Mouse (Mus musculus) spleen, adult 18-20 months (tissue): ENCODE measurements around the gene Rin3.
A peak's percentile ranks its signal among the peaks of the same experiment; 100 is the strongest.

Experiments
- DNase-seq, 2 experiments: peaks; one replicate each; pipeline ENCODE4 v3.0.0; 2022; ENCODE audit warnings: mixed read lengths in 2 of 2

Rin3 gene

DNA sequence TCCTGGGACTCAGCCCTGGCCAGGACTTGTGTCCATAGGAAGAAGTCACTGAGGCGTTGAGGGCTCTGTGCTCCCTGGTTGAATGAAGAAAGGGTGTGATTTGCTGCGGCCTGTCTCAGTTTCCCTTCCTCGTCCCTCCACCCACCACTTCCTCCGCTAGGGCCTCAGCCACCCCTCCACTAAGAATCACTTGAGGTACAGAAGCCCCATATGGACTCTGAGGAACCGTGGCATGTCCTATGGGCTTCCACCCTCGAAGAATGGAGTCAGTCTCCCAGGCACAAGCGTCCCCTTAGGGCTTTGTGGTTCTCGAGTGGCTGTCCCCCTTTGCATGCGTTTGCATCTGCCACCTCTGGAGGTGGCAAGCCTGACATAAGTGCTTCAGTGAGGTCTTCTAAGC lies 100.4 kb downstream of the Rin3 start:
- DNase-seq = peak; percentile 55 to 63

DNA sequence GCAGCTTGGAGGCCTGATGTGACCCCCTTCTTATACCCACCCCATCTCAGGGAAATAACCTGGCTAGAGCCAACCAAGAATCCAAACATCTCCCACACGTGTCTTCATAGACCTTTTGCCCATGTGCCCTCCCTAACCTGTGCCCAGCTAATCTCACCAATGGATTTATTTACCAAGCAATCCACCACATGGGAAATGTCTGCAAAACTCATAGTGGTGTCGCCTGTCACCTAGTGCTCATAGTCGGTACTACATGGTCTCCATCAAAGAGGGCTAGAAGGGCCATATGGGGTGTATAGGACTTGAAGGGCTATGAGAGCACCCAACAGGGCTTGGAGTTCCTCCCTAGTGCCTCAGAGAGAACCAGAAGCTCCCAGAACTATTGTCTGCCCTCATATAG lies 102.0 kb downstream of the Rin3 start:
- peak in 1 of 2 experiments; percentile 60 for DNase-seq

DNA sequence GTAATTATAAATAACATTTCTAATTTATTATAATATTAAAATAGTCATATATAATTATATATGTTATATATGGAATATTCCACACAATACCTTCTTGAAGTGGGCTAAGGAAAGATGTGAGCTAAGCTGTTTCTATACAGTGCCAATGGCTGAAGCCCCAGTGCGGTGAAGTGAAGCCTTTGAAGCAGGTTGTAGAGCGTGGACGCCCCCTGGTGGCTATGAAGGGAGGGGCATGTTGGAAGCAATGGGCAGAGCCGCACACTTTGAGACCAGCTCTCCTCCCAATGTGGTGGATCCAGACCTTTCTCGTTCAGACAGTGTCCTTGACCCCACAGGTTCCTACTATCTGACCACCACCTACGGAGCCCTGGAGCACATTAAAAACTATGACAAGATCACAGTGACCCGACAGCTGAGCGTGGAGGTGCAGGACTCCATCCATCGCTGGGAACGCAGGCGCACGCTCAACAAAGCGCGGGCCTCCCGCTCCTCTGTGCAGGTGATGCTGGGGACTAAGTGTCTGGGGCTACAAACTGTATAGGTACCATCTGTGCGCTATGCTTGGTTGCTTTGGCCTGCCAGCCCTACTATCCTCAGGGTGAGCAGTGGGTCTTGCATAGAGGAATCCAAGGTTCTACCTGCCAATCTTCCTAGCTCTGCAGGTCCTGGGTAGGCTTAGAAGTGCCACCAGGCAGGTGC lies 104.5 kb downstream of the Rin3 start:
- peak; percentile 69 to 86 for DNase-seq

DNA sequence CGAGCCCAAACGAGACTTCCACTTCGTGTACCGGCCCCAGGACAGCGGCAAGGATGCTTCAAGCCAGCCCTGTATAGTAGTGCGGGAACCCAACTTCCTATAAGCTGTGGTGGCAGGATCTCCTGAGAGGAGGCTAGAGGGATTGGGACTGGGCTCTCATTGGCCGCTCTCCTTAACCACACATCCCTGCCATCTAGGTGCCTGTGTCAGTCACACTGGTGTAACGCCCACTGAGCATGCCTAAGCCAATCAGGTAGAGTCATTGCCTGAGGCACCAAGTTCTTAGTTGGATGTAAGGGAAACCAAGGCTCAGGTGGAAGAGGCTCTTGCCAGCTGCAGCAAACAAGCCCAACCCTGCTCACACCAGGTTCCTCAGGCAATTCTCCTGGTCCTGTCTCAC lies 107.2 kb downstream of the Rin3 start:
- DNase-seq = no peak

DNA sequence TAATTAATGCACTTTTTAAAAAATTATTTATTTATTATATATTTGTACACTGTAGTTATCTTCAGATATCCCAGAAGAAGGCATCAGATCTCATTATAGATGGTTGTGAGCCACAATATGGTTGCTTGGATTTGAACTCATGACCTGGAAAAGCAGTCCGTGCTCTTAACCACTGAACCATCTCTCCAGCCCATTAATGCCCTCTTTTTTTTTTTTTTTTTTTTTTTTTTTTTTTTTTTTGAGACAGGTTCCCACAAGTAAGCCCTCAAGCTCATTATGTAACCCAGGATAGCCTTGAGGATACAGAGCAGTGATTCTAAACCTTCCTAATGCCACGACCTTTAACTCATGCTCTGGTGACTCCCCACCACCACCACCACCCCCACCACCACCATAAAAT lies 108.3 kb downstream of the Rin3 start:
- no peak for DNase-seq

DNA sequence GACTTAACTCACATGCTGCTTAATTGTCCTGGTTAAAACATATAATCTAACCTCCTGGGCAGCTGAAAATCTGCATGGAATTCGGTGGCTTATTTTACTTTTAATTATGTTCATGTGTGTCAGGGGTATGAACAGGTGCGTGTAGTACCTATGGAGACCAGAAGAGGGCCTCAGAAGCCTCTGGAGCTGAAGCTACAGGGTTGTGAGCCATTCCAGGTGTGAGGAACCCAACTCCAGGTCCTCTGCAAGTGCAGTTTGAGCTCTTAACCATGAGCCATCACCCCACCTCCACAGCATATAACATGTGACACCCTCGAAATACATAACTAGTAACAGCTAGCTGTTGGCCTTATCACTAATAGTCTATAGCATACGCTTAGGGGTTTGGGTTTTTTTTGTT lies 109.1 kb downstream of the Rin3 start:
- peak in 1 of 2 experiments; percentile 49 for DNase-seq

DNA sequence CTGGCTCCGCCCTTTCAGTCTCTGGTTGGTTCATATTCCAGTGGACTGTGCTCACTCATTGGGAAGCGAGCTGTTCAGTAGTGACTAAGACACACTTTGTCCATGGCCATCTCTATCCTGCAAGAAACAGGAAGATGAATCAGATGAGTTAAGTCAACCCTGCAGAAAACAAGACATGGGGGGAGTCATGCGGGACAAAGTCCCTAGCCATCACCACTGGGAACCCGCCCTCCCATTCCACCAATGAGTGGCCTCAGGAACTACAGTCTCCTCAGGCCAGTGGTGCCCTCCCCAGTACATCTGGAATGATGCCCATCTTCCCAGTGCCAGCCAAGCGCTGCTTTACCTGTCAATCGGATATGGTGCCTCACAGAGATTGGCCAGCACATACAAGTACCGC lies 111.6 kb downstream of the Rin3 start:
- DNase-seq = no peak

DNA sequence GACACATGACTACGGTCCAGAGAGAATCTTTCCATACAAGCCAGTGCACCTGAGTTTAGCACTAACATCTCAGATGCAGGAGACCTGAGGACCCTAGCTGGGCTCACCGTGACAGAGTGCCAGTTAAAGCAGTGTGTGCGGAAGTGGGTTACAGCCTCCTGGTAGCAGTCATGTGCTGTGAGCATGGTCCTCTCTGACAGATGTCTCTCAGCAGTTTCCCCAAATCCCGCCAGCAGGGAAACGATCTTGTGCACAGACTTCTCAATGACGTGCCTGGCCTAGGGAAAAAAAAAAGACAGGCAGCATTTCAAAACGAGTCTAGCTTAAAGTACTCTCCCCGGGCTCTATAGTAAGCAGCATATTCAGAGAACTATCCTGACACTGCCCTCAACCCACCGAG lies 112.7 kb downstream of the Rin3 start:
- DNase-seq = no peak

DNA sequence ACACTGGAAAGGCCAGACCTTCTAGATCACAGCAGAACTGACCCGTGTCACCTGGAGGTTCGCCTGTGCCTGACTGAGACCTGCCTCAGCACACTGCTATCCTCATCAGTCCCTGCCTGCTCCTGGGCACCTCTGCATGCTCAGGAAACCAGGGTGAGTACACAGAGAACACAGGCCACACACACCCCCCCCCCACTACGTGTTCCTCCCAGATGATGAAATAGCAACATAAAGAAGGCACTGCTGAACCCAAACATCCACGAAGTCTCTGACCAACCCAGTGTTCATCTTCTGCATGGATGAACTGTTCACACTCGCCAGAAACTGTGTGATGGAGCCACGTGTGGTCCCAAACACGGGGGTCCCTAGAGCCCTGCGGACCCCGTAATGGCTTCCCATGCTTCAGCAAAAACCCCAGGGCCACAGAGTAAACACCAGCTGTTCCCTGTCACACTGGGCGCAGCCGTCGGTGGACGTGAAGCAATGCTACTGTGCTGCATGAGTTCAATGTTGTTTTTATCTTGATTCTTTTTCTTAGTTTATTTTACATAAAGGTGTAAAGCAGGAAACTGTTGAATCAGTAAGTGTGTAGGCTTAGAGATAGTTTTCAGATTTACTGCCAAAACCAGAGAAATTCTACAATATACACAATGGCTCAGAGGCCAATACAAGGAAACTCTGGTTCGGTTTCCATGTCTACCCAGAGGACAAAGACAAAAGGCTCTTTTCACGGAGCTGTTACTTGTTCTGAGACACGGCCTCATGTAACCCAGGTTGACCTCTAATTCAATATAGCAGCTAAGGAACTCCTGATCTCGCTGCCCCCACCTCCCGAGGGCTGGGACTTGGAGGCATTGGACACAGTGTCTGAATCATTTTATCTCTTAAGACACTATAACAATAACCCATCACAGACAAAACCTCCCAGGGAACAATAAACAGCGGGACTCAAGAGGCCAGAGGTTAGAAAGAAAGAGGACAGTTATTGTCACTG lies 113.4 kb downstream of the Rin3 start:
- no peak for DNase-seq

DNA sequence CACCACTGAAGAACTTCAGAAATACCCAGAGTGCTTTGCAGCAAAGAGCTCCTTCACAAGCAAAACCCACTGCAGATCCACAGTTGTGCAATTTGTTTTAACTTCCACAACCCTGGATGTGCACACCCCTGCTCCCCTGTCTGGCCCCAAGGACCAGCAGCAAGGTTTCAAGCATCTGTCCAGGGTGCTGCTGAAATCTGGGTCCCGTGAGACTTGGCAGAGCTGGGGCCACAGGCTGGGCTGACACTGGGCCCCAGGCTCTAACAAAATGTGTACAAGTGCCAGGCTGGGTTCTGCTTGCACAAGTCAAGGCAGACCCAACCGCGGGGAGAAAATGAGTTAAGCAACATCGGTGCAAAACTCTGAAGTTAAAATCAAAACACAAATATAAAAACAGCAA lies 115.7 kb downstream of the Rin3 start:
- DNase-seq = no peak

DNA sequence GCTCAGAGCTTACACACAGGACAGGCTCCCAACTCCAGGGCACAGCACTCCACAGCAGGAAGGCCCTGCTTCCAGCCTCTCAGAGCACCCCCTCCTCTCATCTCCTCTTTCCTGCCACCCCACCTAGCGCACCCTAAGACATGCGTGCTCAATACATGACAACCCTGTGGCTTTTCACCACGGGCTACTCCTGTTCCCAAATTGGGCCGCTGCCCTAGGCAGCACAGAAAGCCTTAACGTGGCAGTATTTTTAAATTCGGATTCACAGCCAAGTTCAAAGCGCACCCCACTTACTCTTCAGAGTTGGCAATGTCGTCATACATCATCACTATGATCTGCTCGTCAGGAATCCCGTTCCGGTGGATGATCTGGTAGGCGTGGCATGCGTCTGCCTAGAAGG lies 130.3 kb downstream of the Rin3 start:
- DNase-seq = no peak

DNA sequence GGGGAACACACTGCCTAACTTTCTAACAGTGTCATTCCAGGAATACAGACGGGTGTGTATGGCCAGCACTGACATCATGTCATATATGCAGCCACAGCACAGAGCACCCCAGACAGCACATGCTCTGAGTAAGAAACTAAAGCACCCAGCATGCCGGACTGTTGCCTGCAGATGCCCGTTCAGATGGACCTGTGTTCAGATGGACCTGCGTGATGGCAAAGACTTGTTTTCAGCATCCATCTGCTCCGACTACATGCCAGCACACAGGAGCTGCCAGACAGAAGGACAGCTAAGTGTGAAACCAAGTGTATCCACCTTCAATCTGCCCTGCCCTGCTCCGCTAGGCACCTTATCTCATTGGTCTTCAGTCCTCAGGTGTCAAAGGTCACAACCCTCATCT lies 131.8 kb downstream of the Rin3 start:
- DNase-seq = no peak

DNA sequence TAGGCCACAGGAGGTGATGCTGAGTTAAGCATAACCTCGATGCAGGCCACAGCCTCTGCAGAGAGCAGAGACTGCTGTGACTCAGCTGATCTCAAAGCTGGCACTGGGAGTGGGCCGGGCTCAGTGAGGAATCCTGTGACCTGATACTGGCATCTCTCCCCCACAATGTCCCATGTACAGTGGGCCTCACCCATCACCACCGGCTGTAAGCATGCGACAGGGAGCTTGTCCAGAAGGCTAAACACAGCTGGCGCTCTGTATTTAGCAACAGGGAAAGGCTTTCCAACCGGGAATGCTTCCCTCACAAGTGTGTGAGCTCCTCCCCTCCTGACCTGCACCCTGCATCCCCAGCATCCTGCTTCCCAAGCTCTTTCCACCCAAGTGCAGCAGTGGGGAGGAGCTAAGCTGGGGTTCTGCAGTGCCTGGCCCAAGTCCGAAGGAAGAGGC lies 133.6 kb downstream of the Rin3 start:
- no peak for DNase-seq

DNA sequence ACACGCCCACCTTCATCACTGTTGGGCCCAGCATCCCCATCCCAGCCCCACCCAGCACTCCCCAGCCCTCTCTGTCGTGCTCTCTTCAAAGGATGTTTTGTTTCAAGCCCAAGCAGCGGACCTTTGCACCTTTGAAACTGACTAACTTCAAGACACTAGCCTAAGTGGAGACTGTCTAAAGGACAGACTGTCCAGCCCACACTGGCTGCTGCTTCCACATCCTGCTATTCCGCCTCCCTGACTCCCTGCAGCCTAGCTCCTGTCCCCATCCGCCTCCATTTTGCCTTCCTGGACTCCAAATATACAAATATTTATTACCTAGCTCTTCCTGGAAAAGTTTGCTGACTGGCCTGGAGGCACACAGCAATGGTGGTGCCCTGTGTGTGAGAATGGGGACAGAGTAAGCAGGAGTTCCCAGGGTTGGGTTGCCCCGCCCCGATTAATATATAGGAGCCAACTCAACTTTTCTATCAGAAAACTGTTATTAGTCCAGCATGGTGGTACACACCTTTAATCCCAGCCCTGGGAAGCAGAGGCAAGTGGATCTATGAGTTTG lies 134.2 kb downstream of the Rin3 start:
- DNase-seq = no peak

DNA sequence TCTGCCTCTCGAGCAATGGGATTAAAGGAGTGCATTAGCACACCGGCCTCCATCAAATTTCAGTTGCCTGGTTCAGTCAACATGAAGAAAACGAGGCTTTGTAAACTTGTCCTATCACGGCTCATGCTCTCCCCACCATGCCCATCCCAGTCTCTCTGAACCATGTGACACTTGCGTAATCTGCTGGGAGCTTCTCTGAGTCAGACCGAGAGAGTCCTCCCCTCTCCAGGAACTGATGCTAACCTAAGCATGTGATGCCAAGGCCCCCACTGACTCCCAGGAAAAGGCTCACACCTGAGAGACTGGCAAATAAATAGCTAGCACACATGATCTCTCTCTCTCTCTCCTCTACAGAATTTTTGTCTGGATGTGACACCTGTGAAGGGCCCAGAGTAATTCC lies 134.9 kb downstream of the Rin3 start:
- DNase-seq = no peak

DNA sequence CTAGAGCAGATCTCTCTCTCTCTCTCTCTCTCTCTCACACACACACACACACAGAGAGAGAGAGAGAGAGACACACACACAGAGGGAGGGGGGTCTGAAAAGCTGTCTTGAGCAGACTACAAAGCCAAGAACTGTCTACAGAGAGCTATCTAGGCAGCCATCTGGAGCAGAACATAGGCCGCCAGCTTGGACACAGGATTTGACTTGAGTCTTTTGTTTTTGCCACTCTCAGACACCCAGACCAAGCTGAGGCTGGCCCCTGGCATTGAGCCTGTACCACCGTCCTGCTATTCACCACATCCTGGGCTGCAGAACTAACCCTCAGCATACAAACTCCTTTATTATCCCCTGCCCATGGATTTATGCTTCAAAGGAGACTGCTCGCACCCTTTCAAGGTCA lies 136.7 kb downstream of the Rin3 start:
- no peak for DNase-seq

DNA sequence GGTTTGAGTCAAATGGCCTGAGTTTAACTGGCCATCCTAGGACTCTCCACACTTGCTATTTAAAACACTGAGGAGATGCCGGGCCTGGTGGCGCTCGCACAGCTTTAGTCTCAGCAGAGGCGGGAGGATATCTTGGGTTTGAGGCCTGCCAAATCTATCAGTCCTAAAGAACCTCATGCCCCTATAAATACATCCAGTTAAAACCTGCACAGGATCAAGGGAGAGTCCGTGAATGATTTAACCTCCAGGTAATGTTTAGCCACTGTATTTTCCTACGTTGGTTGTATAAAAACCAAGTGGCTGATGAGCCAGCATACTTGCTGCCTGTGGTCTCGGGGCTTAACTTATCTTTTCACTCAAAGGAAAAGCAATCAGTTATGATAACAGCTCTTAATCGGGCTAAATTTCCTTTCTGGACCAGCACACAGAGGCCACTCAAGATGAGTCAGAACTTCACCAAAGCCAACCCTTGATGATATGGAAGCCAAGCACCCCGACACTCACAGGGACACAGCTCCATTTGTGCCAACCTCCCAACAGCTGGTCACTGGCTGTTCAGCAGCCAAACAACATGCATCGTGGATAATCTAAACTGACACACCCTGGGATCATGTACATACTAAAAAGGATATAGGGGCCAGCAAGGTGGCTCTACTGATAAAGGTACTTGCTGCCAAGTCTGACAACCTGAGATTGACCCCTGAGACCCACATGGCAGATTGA lies 137.5 kb downstream of the Rin3 start:
- DNase-seq = no peak

DNA sequence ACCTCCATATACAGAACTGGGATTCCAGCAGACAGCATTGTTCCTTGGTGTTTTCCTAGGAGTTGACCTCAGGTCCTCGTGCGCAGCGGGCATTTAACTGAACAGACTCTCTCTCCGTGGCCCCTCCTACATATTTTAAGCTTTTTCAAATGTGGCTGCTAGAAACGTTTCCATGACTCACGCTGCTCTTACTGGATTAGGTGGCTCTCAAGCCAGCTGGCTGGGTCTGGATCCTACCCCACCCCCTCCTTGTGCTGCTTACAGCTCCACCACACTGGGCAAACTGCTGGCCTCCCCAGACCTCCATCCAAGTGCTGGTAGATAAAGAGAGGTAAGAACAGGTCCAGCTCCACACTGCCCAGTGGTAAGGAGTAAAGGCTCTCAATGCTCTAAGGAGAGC lies 139.2 kb downstream of the Rin3 start:
- DNase-seq = no peak

DNA sequence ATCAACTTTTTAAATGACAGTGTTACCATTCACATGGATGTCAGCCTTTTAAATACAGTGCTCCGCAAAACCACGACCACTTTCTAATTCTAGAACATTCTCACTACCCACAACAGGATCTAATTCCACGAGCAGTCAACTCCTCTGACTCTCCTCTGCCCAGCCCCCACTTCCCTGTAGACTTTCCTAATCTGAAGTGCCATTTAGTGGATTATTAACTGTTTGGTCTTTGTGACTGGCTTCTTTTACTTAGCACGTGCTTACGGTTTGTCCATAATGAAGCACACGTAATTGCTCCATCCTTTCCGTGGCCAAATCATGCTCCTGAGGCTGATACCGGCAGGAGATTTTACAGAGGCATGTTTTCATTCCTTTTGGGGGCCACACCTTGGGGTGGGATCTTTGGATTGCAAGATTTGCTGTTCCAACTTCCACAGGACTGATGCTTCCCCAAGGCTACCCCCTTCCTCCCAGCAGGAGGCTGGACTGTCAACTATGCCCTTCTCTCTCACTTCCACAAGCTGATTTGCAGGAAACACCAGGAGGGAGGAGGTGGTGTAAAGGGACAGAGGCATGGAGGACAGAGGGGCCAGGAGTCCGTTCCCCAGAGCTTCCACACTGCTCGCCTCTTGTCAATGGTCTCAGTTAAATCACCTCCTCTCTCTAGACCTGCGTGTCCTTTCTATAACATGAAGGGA lies 139.9 kb downstream of the Rin3 start:
- DNase-seq = no peak

DNA sequence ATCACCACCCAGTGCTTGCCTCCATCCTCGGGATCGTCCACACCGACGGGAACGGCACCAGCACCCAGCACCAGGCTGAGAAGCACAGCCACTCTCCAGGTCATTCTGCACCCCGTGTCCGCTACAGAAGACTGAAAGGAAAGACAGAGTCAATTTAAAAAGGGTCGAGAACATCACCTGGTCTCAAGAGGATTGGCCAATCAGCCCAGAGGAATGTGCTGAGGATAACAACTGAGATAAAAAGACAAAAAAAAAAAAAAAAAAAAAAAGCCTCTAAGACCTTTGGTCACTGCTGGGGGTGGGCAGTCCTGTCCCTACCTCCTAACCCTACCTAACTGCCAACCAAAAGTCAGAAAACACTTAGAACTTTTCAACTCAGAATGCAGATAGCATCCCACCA lies 140.8 kb downstream of the Rin3 start:
- no peak for DNase-seq

DNA sequence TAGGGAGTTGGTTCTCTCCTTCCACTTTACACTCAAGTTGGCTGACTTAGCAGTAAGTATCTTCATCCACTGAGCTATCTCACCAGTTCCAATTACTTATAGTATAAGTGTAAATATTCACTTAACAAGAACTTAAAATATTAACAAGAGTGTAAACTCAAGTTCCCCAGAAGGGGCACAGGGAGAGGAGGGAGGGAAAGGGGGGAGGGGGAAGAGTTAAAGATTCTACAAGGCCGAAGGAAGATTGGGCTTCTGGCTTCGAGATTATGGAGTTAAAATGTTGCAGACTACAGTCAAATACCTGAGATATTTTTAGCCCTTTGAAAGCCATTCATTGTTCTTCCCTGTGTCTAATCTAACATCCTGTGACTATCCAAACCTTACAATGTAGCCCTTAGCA lies 141.6 kb downstream of the Rin3 start:
- DNase-seq = no peak

DNA sequence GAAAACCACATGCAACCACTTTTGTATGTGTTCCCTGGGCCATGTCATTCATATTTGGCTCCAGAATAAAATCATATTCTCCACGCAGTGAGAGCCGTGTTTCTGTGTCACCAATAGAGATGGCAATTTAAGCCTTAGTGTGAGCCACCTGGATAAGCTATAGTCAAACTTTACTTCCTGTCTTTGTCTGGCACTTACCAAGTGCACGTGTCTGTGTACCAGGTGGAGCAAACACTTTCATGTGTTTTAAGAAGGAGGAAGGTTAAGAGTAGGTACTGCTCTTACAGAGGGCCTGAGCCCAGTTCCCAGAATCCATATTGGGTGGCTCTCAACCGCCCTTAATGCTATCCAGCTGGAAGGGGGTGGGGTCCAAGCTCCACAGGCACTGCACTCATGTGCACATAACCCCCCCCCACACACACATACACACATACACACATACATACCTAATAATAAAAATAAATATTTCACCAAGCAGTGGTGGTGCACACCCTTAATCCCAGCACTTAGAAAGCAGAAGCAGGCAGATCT lies 142.3 kb downstream of the Rin3 start:
- no peak for DNase-seq
